Mouse (Mus musculus): ENCODE data around the gene Mybpc2.

Gene Mybpc2

DNA sequence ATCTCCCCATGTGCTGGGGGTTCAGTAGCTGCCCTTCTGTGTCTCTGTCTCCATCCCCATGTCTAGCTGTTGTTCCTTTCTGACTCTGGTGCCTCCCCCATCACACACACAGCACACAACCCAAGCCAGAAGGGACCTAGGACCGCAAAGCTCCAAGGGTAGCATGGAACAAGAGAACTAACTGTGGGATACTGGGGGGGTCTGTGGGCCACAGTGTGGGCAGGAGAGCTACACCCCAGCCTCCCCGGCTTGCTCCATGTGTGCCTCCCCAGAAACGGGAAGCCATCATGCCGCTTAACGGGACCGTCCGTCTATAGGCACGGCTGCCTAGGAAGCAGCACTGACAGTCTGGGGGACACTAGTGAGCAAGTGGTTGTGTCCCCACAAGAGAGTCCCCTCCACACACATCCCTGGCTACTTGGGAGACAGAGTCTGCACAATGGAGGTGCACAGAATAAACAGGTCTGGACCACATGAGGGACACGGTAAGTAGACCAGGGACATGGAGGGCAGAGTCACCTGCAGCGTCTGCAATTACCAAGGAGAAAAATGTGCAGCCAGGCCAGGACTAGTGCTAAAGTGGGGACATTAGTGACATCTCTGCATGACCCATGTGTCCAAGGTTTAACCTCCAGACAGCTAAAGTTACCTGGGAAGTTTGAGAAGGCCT, 60.8 kb downstream of the Mybpc2 start:
- peak; percentile 4 to 18 for DNase-seq (ENCODE audit: low spot score in 2 of 2)

- peak in 1 of 2 experiments; percentile 16 for DNase-seq (ENCODE audit: low spot score in 2 of 2)
Measured at GRCm38 (mm10) chr7:44463056-44463425, 61.4 kb downstream of the Mybpc2 start.

DNA sequence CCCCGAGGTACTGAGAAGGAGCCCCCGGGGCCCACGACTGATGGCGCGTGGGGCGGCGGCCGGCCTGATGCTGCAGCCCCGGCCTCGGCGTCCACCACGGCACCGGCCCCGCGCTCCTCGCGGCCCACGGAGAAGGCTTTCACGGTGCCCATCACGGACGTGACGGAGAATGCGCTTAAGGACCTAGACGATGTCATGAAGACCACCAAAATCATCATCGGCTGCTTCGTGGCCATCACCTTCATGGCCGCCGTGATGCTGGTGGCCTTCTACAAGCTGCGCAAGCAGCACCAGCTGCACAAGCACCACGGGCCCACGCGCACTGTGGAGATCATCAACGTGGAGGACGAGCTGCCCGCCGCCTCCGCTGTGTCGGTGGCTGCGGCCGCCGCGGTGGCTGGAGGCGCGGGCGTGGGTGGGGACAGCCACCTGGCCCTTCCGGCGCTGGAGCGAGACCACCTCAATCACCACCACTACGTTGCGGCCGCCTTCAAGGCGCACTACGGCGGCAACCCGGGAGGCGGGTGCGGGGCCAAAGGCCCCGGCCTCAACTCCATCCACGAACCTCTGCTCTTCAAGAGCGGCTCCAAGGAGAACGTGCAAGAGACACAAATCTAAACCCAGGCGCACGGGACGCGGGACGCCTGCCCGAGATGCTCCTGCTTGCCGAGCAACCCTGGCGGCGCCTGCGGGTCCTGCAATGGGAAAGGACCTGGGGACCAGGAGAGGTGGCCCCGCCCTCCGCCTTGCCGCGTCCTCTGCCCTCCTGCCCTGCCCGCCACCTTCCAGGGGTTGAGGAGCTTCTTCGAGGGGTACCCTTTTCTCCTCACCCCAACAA, 62.0 kb downstream of the Mybpc2 start:
- DNase-seq (ENCODE audit: low spot score in 2 of 2), result peak; percentile 9 to 31

DNA sequence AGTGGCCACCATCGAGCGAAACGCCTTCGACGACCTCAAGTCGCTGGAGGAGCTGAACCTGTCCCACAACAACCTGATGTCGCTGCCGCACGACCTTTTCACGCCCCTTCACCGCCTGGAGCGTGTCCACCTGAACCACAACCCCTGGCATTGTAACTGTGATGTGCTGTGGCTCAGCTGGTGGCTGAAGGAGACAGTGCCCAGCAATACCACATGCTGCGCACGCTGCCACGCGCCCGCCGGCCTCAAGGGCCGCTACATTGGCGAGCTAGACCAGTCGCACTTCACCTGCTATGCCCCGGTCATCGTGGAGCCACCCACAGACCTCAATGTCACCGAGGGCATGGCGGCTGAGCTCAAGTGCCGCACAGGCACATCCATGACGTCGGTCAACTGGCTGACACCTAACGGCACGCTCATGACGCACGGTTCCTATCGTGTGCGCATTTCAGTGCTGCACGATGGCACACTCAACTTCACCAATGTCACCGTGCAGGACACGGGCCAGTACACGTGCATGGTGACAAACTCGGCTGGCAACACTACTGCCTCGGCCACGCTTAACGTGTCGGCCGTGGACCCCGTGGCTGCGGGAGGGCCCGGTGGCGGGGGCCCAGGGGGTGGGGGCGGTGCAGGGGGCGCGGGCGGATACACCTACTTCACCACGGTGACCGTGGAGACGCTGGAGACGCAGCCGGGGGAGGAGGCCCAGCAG, 62.8 kb downstream of the Mybpc2 start:
- DNase-seq (ENCODE audit: low spot score in 2 of 2), result peak; percentile 3 to 24

GRCm38 (mm10) chr7:44460767-44461502, 63.5 kb downstream of the Mybpc2 start:
- DNase-seq (ENCODE audit: low spot score in 2 of 2), result peak in 1 of 2 experiments; percentile 17

- DNase-seq (ENCODE audit: low spot score in 2 of 2), result peak in 1 of 2 experiments; percentile 14
Measured at GRCm38 (mm10) chr7:44460067-44460466, 64.4 kb downstream of the Mybpc2 start.

GRCm38 (mm10) chr7:44456302-44456701, 68.2 kb downstream of the Mybpc2 start:
- DNase-seq (ENCODE audit: low spot score in 2 of 2), result peak in 1 of 2 experiments; percentile 10

DNA sequence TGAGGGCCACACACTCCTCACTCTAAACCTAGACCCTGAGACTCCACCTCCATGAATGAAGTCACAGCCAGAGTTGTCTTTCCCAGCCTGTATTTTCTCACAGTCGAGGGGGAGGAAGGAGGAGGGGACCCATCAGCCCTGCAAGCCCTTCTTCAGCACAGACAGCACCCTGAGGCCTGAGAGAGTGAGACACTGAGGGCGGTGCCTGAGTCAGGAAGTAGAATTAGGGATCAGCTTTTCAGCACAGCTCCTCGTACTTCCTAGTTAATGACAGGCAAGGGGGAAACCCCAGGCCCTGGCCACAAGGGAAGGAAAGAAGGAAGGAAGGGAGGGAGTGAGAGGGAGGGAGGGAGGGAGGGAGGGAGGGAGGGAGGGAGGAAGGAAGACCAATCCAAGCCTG, 71.2 kb downstream of the Mybpc2 start:
- no peak for DNase-seq (ENCODE audit: low spot score in 2 of 2)
